Mouse (Mus musculus): Measurements from ENCODE around the gene Cep57l1. TPM values are rescaled to one million over a fixed set of nuclear protein-coding genes. Genes with fewer than 3 reads are reported as not detected.
"Not testable (repeated sequence)": the region's sequence is repeated elsewhere in the genome, so short reads cannot be mapped to it uniquely, and the experiment has no call there.

Gene Cep57l1
- polyA plus RNA-seq, 1 experiment from 2014 or later = 14.9 TPM

DNA sequence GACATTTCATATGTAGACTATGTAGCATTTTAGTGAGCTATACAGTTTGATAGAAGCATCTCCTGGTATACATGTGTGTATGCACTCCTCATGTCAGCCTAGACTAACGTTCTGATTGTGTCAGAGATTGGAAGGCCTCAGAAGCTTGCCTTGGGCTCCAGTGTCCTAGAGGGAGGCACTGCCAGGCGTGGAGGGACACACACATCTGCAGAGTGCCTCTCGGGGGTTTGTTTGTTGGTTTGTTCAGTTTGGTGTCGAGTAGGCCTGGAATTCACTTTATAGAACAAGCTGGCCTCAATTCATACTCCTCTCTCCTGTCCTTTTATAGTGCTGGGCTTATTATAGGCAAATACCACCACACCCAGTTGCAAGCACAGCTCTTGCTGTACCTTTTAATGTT lies 16.3 kb upstream of the Cep57l1 start:
- WGBS = 90% methylated on average over 4 of the region's 4 CpGs
- no peaks in the 10 kb centered on the region for H3K36me3 ChIP-seq
- H3K4me2 ChIP-seq = no peak overlapping the region
- no peaks in the 10 kb centered on the region for H3K9me3 ChIP-seq
- H3K4me1 ChIP-seq (replicated peaks) = peaks cover under 1% of the 10 kb centered on the region; the same call in 1 of the 2 replicates
- no peak overlapping the region for H3K9ac ChIP-seq
- H3K27me3 ChIP-seq = no peaks in the 10 kb centered on the region
- H3K27ac ChIP-seq (replicated peaks) = no peak overlapping the region
- ATAC-seq (ENCODE audit: low FRiP score, low read depth) = no peak
- no peak overlapping the region for H3K4me3 ChIP-seq

DNA sequence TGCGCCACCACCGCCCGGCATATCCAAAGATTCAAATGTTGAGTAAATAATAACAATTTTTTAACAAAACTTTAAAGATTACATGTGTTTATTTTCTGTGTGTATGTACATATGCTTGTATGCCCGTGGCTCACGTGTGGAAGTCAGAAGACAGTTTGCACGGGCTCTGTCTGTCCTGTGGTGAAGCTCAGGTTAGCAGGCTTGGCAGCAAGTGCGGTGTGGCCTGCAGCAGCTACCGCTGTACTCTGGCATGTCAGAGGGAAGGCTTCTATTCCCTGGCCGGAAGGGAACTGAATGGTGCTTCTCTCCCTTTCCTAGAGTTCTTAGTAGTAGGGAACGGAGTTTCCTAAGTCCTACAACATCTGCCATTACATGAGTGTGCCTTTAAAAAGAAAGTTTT lies 15.4 kb upstream of the Cep57l1 start:
- Histone ChIP-seq H3K9me3 (no peaks in the 10 kb centered on the region), H3K4me1 (replicated peaks) (no peaks in the 10 kb centered on the region), H3K27me3 (no peaks in the 10 kb centered on the region), H3K36me3 (no peaks in the 10 kb centered on the region), H3K4me2 (no peak overlapping the region), H3K4me3 (no peak overlapping the region), H3K9ac (no peak overlapping the region), H3K27ac (replicated peaks) (no peak overlapping the region)
- 88% methylated on average over 10 of the region's 10 CpGs for WGBS
- no peak for ATAC-seq (ENCODE audit: low FRiP score, low read depth)

DNA sequence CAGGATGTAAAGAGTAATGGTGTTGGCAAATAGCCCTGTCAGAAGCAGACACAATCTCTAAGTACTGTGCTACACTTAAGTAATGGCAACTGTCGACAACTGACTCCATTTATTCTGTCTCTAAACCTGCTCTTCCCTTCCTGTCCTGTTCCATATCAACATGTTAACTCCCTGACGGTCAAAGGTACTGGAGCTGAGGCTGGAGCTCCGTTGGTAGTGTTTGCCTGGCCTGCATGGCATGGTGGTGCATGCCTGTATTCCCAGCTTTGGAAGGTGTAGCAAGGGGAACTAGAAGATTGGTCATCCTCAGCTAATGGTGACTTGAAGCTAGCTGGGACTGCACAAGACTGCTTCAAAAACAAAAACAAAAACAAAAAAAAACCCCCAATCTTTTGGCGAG lies 14.2 kb upstream of the Cep57l1 start:
- no peak overlapping the region for H3K9ac ChIP-seq
- H3K27me3 ChIP-seq = no peaks in the 10 kb centered on the region
- H3K36me3 ChIP-seq = no peaks in the 10 kb centered on the region
- no peak overlapping the region for H3K4me3 ChIP-seq
- no peaks in the 10 kb centered on the region for H3K4me1 ChIP-seq (replicated peaks)
- no peak for ATAC-seq (ENCODE audit: low FRiP score, low read depth)
- H3K9me3 ChIP-seq = no peaks in the 10 kb centered on the region
- H3K27ac ChIP-seq (replicated peaks) = no peak overlapping the region
- 85% methylated on average over 4 of the region's 4 CpGs for WGBS
- H3K4me2 ChIP-seq = no peak overlapping the region

DNA sequence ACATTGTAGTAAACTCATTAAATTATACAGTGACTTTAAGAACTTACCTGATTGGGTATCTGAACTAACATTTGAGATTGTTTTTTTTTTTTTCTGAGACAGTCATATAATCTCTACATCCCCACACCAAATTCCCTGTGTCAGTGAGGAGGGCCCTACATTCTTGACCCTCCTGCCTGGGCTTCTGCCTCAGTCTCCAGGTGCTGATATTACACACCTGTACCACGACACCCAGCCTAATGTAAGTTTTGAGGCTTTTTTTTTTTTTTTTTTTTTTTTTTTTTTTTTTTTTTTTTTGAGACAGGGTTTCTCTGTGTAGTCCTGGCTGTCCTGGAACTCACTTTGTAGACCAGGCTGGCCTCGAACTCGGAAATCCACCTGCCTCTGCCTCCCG lies 13.6 kb upstream of the Cep57l1 start:
- H3K36me3 ChIP-seq; H3K9ac ChIP-seq; H3K4me2 ChIP-seq; H3K4me1 ChIP-seq (replicated peaks); ATAC-seq (ENCODE audit: low FRiP score, low read depth); H3K9me3 ChIP-seq; H3K27ac ChIP-seq (replicated peaks); H3K27me3 ChIP-seq; H3K4me3 ChIP-seq: not testable (repeated sequence)
- 85% methylated on average over 4 of the region's 4 CpGs for WGBS

DNA sequence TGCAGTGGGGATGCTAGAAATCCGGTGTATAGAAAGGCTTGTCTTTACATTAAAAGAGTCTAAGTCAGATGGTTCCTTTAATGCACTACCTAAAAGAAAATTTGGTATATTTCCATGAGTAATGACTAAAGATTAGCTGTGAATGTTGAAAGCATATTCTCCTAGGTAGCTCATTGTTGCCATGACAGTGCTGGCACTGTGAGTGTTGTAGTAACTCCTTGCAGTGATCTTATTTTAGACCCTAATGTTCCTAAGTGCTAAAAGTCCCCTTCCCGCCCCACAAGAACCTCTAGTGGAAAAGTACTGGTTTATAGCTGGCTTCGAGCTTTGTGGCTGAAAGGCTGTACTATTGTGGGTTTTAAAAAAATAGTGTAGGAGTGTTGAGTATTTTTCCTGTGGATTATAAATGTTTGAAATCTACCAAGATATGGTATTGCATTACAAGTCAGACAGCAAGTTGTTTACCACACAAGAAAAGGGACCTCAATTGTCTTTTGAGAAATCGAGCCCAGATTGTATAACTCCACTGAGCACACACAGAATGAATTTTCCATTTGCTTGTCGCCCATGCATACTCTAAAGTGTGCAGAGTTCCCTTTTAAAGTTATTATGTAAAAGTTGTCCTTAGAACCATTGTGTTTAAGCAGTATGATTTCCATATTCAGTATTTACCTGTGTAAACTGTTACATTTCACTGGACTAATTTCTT lies 13.1 kb upstream of the Cep57l1 start:
- no peaks in the 10 kb centered on the region for H3K36me3 ChIP-seq
- H3K9me3 ChIP-seq = no peaks in the 10 kb centered on the region
- H3K4me3 ChIP-seq = no peak overlapping the region
- H3K4me2 ChIP-seq = no peak overlapping the region
- WGBS = 86% methylated on average over 5 of the region's 5 CpGs
- H3K4me1 ChIP-seq (replicated peaks) = no peaks in the 10 kb centered on the region
- no peak overlapping the region for H3K27ac ChIP-seq (replicated peaks)
- no peak for ATAC-seq (ENCODE audit: low FRiP score, low read depth)
- no peak overlapping the region for H3K9ac ChIP-seq
- no peaks in the 10 kb centered on the region for H3K27me3 ChIP-seq

DNA sequence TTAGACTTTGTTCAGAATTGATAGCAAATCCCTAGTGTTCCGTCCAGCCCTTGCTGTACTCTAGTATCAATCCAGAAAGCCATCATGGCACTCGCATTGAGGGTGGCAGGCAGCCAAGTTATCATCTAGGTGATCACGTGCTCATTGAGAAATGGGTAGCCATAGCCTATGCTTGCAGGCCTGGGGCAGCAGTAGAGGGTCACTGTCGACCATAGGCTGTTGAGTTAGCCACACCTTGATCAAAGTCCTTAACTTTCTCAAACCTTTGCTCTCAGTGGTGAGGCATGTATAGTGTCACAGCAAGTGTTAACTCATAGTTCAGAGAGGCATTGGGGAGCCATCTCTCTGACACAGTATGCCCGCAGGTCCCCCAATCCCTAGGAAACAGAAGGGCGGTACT lies 11.5 kb upstream of the Cep57l1 start:
- H3K4me1 ChIP-seq (replicated peaks) = no peaks in the 10 kb centered on the region
- no peak for ATAC-seq (ENCODE audit: low FRiP score, low read depth)
- H3K36me3 ChIP-seq = no peaks in the 10 kb centered on the region
- WGBS = 92% methylated on average over 6 of the region's 6 CpGs
- no peaks in the 10 kb centered on the region for H3K9me3 ChIP-seq
- H3K27me3 ChIP-seq = no peaks in the 10 kb centered on the region
- H3K4me3 ChIP-seq = no peak overlapping the region
- no peak overlapping the region for H3K27ac ChIP-seq (replicated peaks)
- no peak overlapping the region for H3K4me2 ChIP-seq
- H3K9ac ChIP-seq = no peak overlapping the region

DNA sequence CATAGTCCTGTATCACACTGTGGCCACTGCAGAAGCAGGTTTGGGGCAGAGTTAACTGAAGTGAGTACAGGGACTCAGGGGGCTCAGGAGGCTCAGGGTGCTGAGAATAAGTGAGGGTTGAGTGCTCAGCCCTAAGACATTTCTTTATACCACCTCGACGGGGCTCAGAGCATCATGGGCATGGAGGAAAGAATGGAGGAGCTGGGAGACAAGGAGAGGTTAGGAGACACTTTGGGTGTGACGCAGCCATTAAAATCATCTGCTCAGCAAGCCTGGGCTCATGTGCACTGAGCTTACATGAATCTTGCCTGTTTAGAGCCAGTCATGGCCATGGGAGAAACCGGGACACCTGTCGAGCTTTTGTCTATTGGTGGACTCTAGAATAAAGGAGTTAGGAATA lies 10.7 kb upstream of the Cep57l1 start:
- no peak overlapping the region for H3K4me2 ChIP-seq
- H3K4me3 ChIP-seq = no peak overlapping the region
- no peaks in the 10 kb centered on the region for H3K27me3 ChIP-seq
- ATAC-seq (ENCODE audit: low FRiP score, low read depth) = no peak
- H3K27ac ChIP-seq (replicated peaks) = no peak overlapping the region
- H3K36me3 ChIP-seq = no peaks in the 10 kb centered on the region
- 95% methylated on average over 5 of the region's 5 CpGs for WGBS
- no peak overlapping the region for H3K9ac ChIP-seq
- H3K4me1 ChIP-seq (replicated peaks) = 0 out of 2 replicates have a peak, but pooled peaks cover under 1% of the 10 kb centered on the region
- H3K9me3 ChIP-seq = no peaks in the 10 kb centered on the region

DNA sequence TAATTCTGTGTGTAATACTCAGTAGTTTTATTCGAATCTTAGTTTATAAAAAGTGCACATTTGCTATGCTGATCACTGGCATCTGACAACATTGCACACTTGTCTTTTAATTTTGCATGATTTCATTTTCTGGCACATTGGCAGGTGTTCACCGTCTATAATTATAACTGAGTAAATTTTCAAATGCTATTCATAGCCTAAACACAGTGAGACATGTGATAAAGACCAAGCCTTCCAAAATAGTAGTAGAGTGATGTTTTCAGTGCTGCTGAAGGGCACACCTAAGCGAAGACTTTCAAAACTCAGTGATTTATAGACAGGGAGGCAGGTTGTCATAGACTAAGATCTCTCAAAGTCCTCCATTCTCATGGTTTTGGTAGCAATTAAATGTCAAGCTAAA lies 9.6 kb upstream of the Cep57l1 start:
- Histone ChIP-seq H3K9me3 (no peaks in the 10 kb centered on the region), H3K36me3 (no peaks in the 10 kb centered on the region), H3K4me2 (no peak overlapping the region), H3K27me3 (no peaks in the 10 kb centered on the region), H3K4me1 (replicated peaks) (peaks cover 9% of the 10 kb centered on the region), H3K9ac (no peak overlapping the region), H3K4me3 (no peak overlapping the region), H3K27ac (replicated peaks) (no peak overlapping the region)
- ATAC-seq (ENCODE audit: low FRiP score, low read depth) = no peak
- WGBS = 90% methylated on average over 3 of the region's 3 CpGs

DNA sequence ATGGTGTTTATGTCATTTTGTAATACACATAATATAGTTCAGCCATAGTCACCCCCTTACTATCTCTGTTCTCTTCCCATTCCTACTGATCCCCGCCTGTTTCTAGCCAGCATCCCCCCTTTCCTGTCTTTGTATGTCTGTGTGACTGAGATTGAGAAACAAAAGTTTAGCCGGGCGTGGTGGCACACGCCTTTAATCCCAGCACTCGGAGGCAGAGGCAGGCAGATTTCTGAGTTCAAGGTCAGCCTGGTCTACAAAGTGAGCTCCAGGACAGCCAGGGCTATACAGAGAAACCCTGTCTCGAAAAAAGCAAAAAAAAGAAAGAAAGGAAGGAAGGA lies 9.0 kb upstream of the Cep57l1 start:
- not testable (repeated sequence) for H3K27me3 ChIP-seq; H3K9me3 ChIP-seq; H3K4me3 ChIP-seq; H3K9ac ChIP-seq; H3K27ac ChIP-seq (replicated peaks); H3K4me2 ChIP-seq; H3K36me3 ChIP-seq; ATAC-seq (ENCODE audit: low FRiP score, low read depth)
- WGBS = 93% methylated on average over 6 of the region's 6 CpGs
- peaks cover 15% of the 10 kb centered on the region for H3K4me1 ChIP-seq (replicated peaks)

DNA sequence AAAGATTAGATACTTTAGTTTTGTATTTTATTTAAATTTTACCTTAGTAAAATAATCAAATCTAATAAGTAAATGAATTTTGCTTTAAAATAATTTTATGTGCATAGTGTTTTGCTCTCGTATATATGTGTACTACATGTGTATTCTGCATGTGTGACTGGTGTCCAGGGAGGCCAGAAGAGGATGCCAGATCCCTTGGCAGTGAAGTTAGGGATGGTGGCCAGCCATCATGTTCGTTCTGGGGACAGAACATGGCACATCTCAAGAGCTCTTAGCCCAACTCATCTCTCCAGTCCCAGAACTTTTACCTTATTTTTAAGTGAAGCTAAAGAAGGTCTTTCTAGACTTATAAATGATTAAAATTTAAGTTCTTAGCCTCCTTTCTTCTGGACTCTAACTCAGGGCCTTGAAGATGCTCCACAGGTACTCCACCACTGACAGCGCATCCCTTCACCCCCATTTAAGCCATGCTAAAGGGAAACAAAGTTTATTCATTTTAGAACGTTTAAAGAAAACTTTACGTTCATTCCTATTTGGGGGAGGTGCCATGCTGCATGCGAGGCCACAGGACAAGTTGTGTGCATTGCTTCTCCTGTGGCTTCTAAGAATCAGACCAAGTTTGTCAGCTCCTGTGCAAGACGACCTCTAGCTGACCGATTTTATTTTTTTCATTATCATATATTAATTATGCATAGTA lies 8.5 kb upstream of the Cep57l1 start:
- no peak for ATAC-seq (ENCODE audit: low FRiP score, low read depth)
- 91% methylated on average over 8 of the region's 8 CpGs for WGBS
- no peaks in the 10 kb centered on the region for H3K27me3 ChIP-seq
- no peak overlapping the region for H3K4me3 ChIP-seq
- H3K9ac ChIP-seq = no peak overlapping the region
- H3K27ac ChIP-seq (replicated peaks) = no peak overlapping the region
- no peak overlapping the region for H3K4me2 ChIP-seq
- H3K36me3 ChIP-seq = no peaks in the 10 kb centered on the region
- H3K4me1 ChIP-seq (replicated peaks) = peaks cover 20% of the 10 kb centered on the region
- H3K9me3 ChIP-seq = no peaks in the 10 kb centered on the region

DNA sequence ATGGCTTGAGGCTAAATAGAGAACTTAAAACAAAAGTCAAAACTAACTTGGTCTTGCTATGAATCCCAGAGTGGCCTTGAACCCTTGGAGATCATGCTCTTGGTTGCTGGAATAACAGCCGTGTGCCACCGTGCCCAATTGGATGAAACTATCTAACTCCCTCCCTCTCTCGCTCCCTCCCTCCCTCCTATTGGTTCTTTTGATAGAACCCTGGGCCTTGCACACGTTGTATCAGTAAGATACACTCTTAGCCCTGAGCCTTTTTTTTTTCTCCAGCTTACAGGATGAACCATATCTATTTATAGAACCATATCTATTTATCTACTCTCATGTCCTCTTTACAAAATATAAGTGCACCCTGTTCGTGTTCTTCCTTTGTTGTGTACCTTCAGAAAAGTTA lies 6.8 kb upstream of the Cep57l1 start:
- ATAC-seq (ENCODE audit: low FRiP score, low read depth) = no peak
- Histone ChIP-seq H3K4me1 (replicated peaks) (peaks cover 36% of the 10 kb centered on the region), H3K4me3 (no peak overlapping the region), H3K36me3 (no peaks in the 10 kb centered on the region), H3K27ac (replicated peaks) (no peak overlapping the region), H3K9me3 (no peaks in the 10 kb centered on the region), H3K27me3 (no peaks in the 10 kb centered on the region), H3K9ac (no peak overlapping the region), H3K4me2 (no peak overlapping the region)
- 79% methylated on average over 5 of the region's 5 CpGs for WGBS

DNA sequence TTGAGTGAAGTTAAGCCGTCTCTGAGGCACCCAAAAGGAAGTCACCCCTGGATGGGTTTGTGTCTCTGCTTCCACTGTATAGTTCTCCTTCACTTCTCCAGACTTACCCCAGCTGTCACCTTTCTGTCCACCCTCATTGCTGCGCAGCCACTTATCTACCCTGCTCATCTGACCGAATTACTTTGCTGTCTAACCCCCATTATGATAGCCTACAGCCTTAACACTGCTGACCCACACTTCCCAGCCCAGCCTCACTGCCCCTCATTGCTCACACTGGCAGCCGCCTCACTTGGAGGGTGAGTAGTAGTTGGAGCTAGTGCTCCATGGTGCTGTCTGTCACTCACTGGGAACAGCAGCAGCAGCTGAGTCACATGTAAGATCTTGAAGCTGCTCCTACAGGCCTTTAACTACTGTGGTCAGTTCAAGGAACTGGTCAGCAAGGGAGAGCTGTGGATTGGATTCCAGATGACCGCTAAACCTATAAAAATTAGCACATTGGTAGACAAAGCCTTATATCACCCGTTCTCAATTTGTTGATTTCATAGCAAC lies 4.7 kb upstream of the Cep57l1 start:
- H3K27ac ChIP-seq (replicated peaks) = no peak overlapping the region
- no peaks in the 10 kb centered on the region for H3K9me3 ChIP-seq
- H3K4me1 ChIP-seq (replicated peaks) = peaks cover 41% of the 10 kb centered on the region
- no peak for ATAC-seq (ENCODE audit: low FRiP score, low read depth)
- no peak overlapping the region for H3K4me3 ChIP-seq
- peak overlapping the region; percentile 81; the same call in 1 of the 2 replicates for H3K4me2 ChIP-seq
- H3K27me3 ChIP-seq = no peaks in the 10 kb centered on the region
- no peak overlapping the region for H3K9ac ChIP-seq
- WGBS = 86% methylated on average over 6 of the region's 6 CpGs
- H3K36me3 ChIP-seq = no peaks in the 10 kb centered on the region
